Mouse (Mus musculus) E14TG2a.4 (cell line): ENCODE data around the gene Zfhx3.

Source experiments
- H3K27me3 ChIP-seq: 2 replicates; pipeline ENCODE4 v1.6.1; 2014; ENCODE audit warnings: low read length, control low read depth; ENCODE audit not compliant: insufficient read depth
- H3K36me3 ChIP-seq: 2 replicates; pipeline ENCODE4 v1.6.1; 2014; ENCODE audit warnings: low read length, control low read depth; ENCODE audit not compliant: insufficient read depth
- H3K4me1 ChIP-seq: replicated peaks from 2 replicates; pipeline ENCODE4 v1.6.1; 2014; ENCODE audit warnings: low read depth, low read length, control low read depth
- H3K4me3 ChIP-seq: replicated peaks from 2 replicates; pipeline ENCODE4 v1.5.1; 2014; ENCODE audit warnings: mild to moderate bottlenecking, low read length
- H3K9me3 ChIP-seq: 2 replicates; pipeline ENCODE4 v1.6.1; 2014; ENCODE audit warnings: low read length, control low read depth
- CTCF ChIP-seq: conservative IDR thresholded peaks from 2 replicates; pipeline ENCODE4 v1.5.1; 2014; ENCODE audit warnings: low read length
- NANOG ChIP-seq: IDR thresholded peaks from 2 replicates; pipeline ENCODE4 v1.6.1; 2014; ENCODE audit warnings: borderline replicate concordance, low read length, mixed read lengths
- POU5F1 ChIP-seq: IDR thresholded peaks from 2 replicates; pipeline ENCODE4 v1.6.1; 2014; ENCODE audit warnings: low read length, borderline replicate concordance

Gene Zfhx3

GRCm38 (mm10) chr8:108433321-108433720 lies 490.9 kb downstream of the Zfhx3 start:
- H3K9me3 ChIP-seq = no peaks in the 10 kb centered on the region
- H3K4me1 ChIP-seq = no peaks in the 10 kb centered on the region
- no peak overlapping the region for H3K4me3 ChIP-seq
- no peaks in the 10 kb centered on the region for H3K27me3 ChIP-seq
- TF ChIP-seq NANOG = no peak
- TF ChIP-seq POU5F1 = no peak
- no peak for TF ChIP-seq CTCF
- no peaks in the 10 kb centered on the region for H3K36me3 ChIP-seq

- H3K4me1 ChIP-seq = no peaks in the 10 kb centered on the region
- H3K27me3 ChIP-seq = no peaks in the 10 kb centered on the region
- H3K9me3 ChIP-seq = no peaks in the 10 kb centered on the region
- TF ChIP-seq CTCF (no peak), NANOG (no peak), POU5F1 (no peak)
- no peaks in the 10 kb centered on the region for H3K36me3 ChIP-seq
- no peak overlapping the region for H3K4me3 ChIP-seq
Measured at GRCm38 (mm10) chr8:108434510-108434909, 492.1 kb downstream of the Zfhx3 start.

- no peaks in the 10 kb centered on the region for H3K27me3 ChIP-seq
- H3K9me3 ChIP-seq = no peaks in the 10 kb centered on the region
- TF ChIP-seq NANOG = no peak
- no peak for TF ChIP-seq CTCF
- TF ChIP-seq POU5F1 = no peak
- no peaks in the 10 kb centered on the region for H3K36me3 ChIP-seq
- H3K4me3 ChIP-seq = no peak overlapping the region
- no peaks in the 10 kb centered on the region; the same call in 1 of the 2 replicates for H3K4me1 ChIP-seq
Measured at GRCm38 (mm10) chr8:108436336-108436735, 493.9 kb downstream of the Zfhx3 start.

GRCm38 (mm10) chr8:108437316-108437830 lies 494.9 kb downstream of the Zfhx3 start:
- no peak for TF ChIP-seq NANOG
- no peak for TF ChIP-seq POU5F1
- no peak for TF ChIP-seq CTCF

GRCm38 (mm10) chr8:108440476-108440875 lies 498.0 kb downstream of the Zfhx3 start:
- Histone ChIP-seq H3K9me3 (no peaks in the 10 kb centered on the region), H3K36me3 (no peaks in the 10 kb centered on the region), H3K27me3 (no peaks in the 10 kb centered on the region), H3K4me3 (no peak overlapping the region), H3K4me1 (no peaks in the 10 kb centered on the region; the same call in 1 of the 2 replicates)
- no peak for TF ChIP-seq CTCF
- no peak for TF ChIP-seq NANOG
- TF ChIP-seq POU5F1 = no peak

More at GRCm38 (mm10) chr8:108437316-108437830, 494.9 kb downstream of the Zfhx3 start:
- Histone ChIP-seq H3K9me3 (no peaks in the 10 kb centered on the region), H3K4me3 (no peak overlapping the region), H3K27me3 (no peaks in the 10 kb centered on the region), H3K36me3 (no peaks in the 10 kb centered on the region), H3K4me1 (no peaks in the 10 kb centered on the region; the same call in 1 of the 2 replicates)

- TF ChIP-seq POU5F1 (no peak), CTCF (no peak), NANOG (no peak)
- peaks cover 10% of the 10 kb centered on the region for H3K4me1 ChIP-seq
- no peaks in the 10 kb centered on the region for H3K9me3 ChIP-seq
- no peaks in the 10 kb centered on the region for H3K36me3 ChIP-seq
- peaks cover 2% of the 10 kb centered on the region; the same call in 1 of the 2 replicates for H3K27me3 ChIP-seq
- H3K4me3 ChIP-seq = no peak overlapping the region
Measured at GRCm38 (mm10) chr8:108450847-108451246, 508.4 kb downstream of the Zfhx3 start.

- H3K4me1 ChIP-seq = peaks cover 10% of the 10 kb centered on the region
- H3K9me3 ChIP-seq = no peaks in the 10 kb centered on the region
- H3K27me3 ChIP-seq = 0 out of 2 replicates have a peak, but pooled peaks cover 2% of the 10 kb centered on the region
- no peak overlapping the region for H3K4me3 ChIP-seq
- TF ChIP-seq NANOG (no peak), POU5F1 (no peak), CTCF (no peak)
- no peaks in the 10 kb centered on the region for H3K36me3 ChIP-seq
Measured at GRCm38 (mm10) chr8:108454561-108455311, 512.3 kb downstream of the Zfhx3 start.

GRCm38 (mm10) chr8:108466653-108467052 lies 524.2 kb downstream of the Zfhx3 start:
- H3K4me1 ChIP-seq = no peaks in the 10 kb centered on the region
- H3K36me3 ChIP-seq = no peaks in the 10 kb centered on the region
- H3K4me3 ChIP-seq = no peak overlapping the region
- TF ChIP-seq NANOG (no peak), CTCF (no peak), POU5F1 (no peak)
- H3K9me3 ChIP-seq = peaks cover 6% of the 10 kb centered on the region
- H3K27me3 ChIP-seq = no peaks in the 10 kb centered on the region

GRCm38 (mm10) chr8:108467172-108468035 lies 525.0 kb downstream of the Zfhx3 start:
- H3K4me3 ChIP-seq = no peak overlapping the region
- H3K9me3 ChIP-seq = peaks cover 6% of the 10 kb centered on the region
- no peaks in the 10 kb centered on the region for H3K4me1 ChIP-seq
- no peaks in the 10 kb centered on the region for H3K36me3 ChIP-seq
- H3K27me3 ChIP-seq = no peaks in the 10 kb centered on the region
- TF ChIP-seq NANOG (no peak), POU5F1 (no peak), CTCF (no peak)
